Mouse (Mus musculus): ENCODE measurements around the gene Gm21725.
"Not testable (repeated sequence)": the region's sequence is repeated elsewhere in the genome, so short reads cannot be mapped to it uniquely, and the experiment has no call there.

The Gm21725 gene

DNA sequence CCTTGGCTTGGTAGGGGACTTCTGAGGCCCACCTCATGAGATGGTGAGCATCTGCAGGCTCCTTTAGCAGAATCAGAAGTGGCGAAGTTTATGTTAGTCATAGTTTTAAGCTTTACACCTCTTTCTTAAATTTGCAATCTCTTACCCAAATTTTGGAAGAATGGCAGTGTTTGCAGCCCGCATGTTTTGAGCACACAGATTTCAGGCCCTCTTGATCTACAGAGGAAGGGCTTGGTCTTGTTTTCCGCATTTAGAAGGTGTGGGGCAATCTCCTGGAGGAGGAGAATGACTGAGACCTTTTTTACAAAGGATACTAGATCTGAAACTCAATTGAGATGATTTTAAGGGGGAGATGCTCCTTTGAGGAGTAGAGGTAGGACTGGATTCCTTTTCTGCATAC is at the start of gene Gm21725:
Gene Gm21725, minus strand, starts transcription at position 101 of the 400 bp plus-strand sequence.
- DNase-seq (ENCODE audit: extremely low read depth, low read depth), result not testable (repeated sequence)

Data from MEL-GATA-1-ER (cell line).